Mouse (Mus musculus) cortical plate, adult 2 months (tissue): ENCODE data around the gene Vps41.

Experiments used
- CTCF ChIP-seq: fragments of 200-500 bp; IDR thresholded peaks from 2 replicates; pipeline ENCODE4 v1.5.1; 2011; ENCODE audit warnings: mild to moderate bottlenecking, control low read depth, low read length; ENCODE audit not compliant: insufficient read depth; ENCODE audit errors: extremely low read depth
- POLR2A ChIP-seq: fragments of 200-500 bp; IDR thresholded peaks from 2 replicates; pipeline ENCODE4 v1.6.1; 2011; ENCODE audit warnings: mild to moderate bottlenecking, low read length, control low read depth; ENCODE audit not compliant: insufficient read depth; ENCODE audit errors: extremely low read depth

GRCm38 (mm10) chr13:18868030-18868490, 151.0 kb downstream of the Vps41 start:
- TF ChIP-seq POLR2A (no peak), CTCF (peak; percentile 51; the same call in 1 of the 2 replicates)
